Mouse (Mus musculus) embryonic facial prominence, embryonic 14.5 days (tissue): ENCODE measurements at regions not wholly inside any gene's neighbourhood (a gene's known extent, or its start where the extent isn't known, plus 50 kb on each side); places are given as distances from the start of the nearest gene placed in this dataset.

ENCODE experiments used
- ATAC-seq: fragments of 200-750 bp; cut with Nextera tagmentation; 2 replicates; pipeline ENCODE4 v1.8.0; 2017; ENCODE audit warnings: low read depth, moderate number of reproducible peaks, moderate TSS enrichment
- DNase-seq: peaks from one replicate; pipeline ENCODE4 v3.0.0-alpha.2; 2015; ENCODE audit warnings: low spot score
- H3K27ac ChIP-seq: fragments of 300-500 bp; sonication (generic); replicated peaks from 2 replicates; pipeline ENCODE4 v1.5.1; 2014; ENCODE audit warnings: low read depth, mild to moderate bottlenecking, low read length, moderate library complexity
- H3K27me3 ChIP-seq: fragments of 300-500 bp; sonication (generic); replicated peaks from 2 replicates; pipeline ENCODE4 v1.6.1; 2014; ENCODE audit warnings: low read length; ENCODE audit not compliant: control insufficient read depth, insufficient read depth
- H3K36me3 ChIP-seq: fragments of 300-500 bp; sonication (generic); 2 replicates; pipeline ENCODE4 v1.6.1; 2014; ENCODE audit warnings: low read length, mixed read lengths; ENCODE audit not compliant: control insufficient read depth, insufficient read depth
- H3K4me1 ChIP-seq: fragments of 300-500 bp; sonication (generic); 2 replicates; pipeline ENCODE4 v1.6.1; 2014; ENCODE audit warnings: antibody characterized with exemption, low read length; ENCODE audit not compliant: control insufficient read depth, insufficient read depth
- H3K4me2 ChIP-seq: fragments of 300-500 bp; sonication (generic); 2 replicates; pipeline ENCODE4 v1.6.1; 2014; ENCODE audit warnings: low read depth, mild to moderate bottlenecking, low read length, moderate library complexity, mixed read lengths
- H3K4me3 ChIP-seq: fragments of 300-500 bp; sonication (generic); 2 replicates; pipeline ENCODE4 v1.5.1; 2014; ENCODE audit warnings: low read depth, mild to moderate bottlenecking, low read length
- H3K9ac ChIP-seq: fragments of 300-500 bp; sonication (generic); 2 replicates; pipeline ENCODE4 v1.6.1; 2014; ENCODE audit warnings: low read depth, mild to moderate bottlenecking, low read length, moderate library complexity, mixed read lengths
- H3K9me3 ChIP-seq: fragments of 300-500 bp; sonication (generic); 2 replicates; pipeline ENCODE4 v1.6.1; 2016; ENCODE audit warnings: low read length; ENCODE audit not compliant: control insufficient read depth
- WGBS: fragments of 180-500 bp; shearing (Covaris S2); extraction: QIAGEN DNeasy Blood & Tissue Kit; methylation state at CpG from one replicate; pipeline ENCODE4 v1.1.7; 2014; 5-methylcytosine and 5-hydroxymethylcytosine counted together

- H3K4me2 ChIP-seq: no peak overlapping the region
- H3K4me1 ChIP-seq: no peaks in the 10 kb centered on the region
- no peaks in the 10 kb centered on the region for H3K9me3 ChIP-seq
- H3K27me3 ChIP-seq: no peaks in the 10 kb centered on the region
- DNase-seq (peak; percentile 81), ATAC-seq (peak; percentile 55)
- no peak overlapping the region for H3K27ac ChIP-seq
- no peaks in the 10 kb centered on the region for H3K36me3 ChIP-seq
- H3K4me3 ChIP-seq: no peak overlapping the region
- 44% methylated on average over 4 of the region's 4 CpGs for WGBS
- H3K9ac ChIP-seq: no peak overlapping the region
Measured at GRCm38 (mm10) chr17:9723484-9723883, 54.0 kb upstream of the Pabpc6 start.

- Histone ChIP-seq H3K9ac (no peak overlapping the region), H3K9me3 (no peaks in the 10 kb centered on the region), H3K4me2 (no peak overlapping the region), H3K4me3 (no peak overlapping the region), H3K27ac (no peak overlapping the region), H3K27me3 (no peaks in the 10 kb centered on the region), H3K36me3 (no peaks in the 10 kb centered on the region), H3K4me1 (no peaks in the 10 kb centered on the region)
- WGBS: 8% methylated on average over 4 of the region's 4 CpGs
- DNase-seq (peak; percentile 51), ATAC-seq (0 out of 2 replicates have a peak, but pooled peaks have one; percentile 33)
Measured at GRCm38 (mm10) chr17:9722709-9723108, 53.2 kb upstream of the Pabpc6 start.
